In genomic region chr16:90279058-90279457, GRCm38 (mm10) we compare ENCODE assay signal across 10 mouse cellular contexts. TPM values are rescaled to one million over a fixed set of nuclear protein-coding genes. Genes with fewer than 3 reads are reported as not detected.
A peak's percentile ranks its signal among the peaks of the same experiment; 100 is the strongest.
DNase-seq lines count a peak whose midpoint lies in the region; ATAC-seq and TF ChIP-seq lines count a peak whose summit lies in the region.
"Had no signal": no experiment of that assay in that cellular context is flagged by ENCODE, and none has a peak within 500 bp of the region (broad histone marks: within the 10 kb centered on the region; RNA-seq: fewer than 3 reads in every experiment).

No protein-coding gene starts in this region.

- TF ChIP-seq CTCF in G1E (IDR thresholded peaks at IDR 0.05; ENCODE audit: low read depth, low read length) = no peak
- no peak for TF ChIP-seq CTCF in liver, embryonic 14.5 days (IDR thresholded peaks at IDR 0.05; ENCODE audit: low read depth)

- ATAC-seq in G1E (ENCODE audit: extremely low read depth, insufficient number of reproducible peaks, low FRiP score, poor library complexity, severe bottlenecking) = peak; percentile 84
- 0 out of 2 replicates have a peak, but pooled peaks have one; percentile 17 for ATAC-seq in liver, embryonic 14.5 days (ENCODE audit: insufficient read depth)
- ATAC-seq in forebrain, embryonic 12.5 days (ENCODE audit: low FRiP score) = no peak

- H3K9ac ChIP-seq in liver, embryonic 14.5 days (replicated peaks) = no peak overlapping the region
- H3K9ac ChIP-seq in forebrain, embryonic 12.5 days = no peak overlapping the region

- H3K9me3 ChIP-seq in G1E (replicated peaks) = no peaks in the 10 kb centered on the region
- H3K9me3 ChIP-seq in liver, embryonic 14.5 days (ENCODE audit: control insufficient read depth, low read length) = no peaks in the 10 kb centered on the region
- no peaks in the 10 kb centered on the region for H3K9me3 ChIP-seq in forebrain, embryonic 12.5 days

- H3K36me3 ChIP-seq in G1E (replicated peaks) = peaks cover 28% of the 10 kb centered on the region
- no peaks in the 10 kb centered on the region for H3K36me3 ChIP-seq in liver, embryonic 14.5 days (replicated peaks; ENCODE audit: control insufficient read depth, insufficient read depth, low read depth)
- H3K36me3 ChIP-seq in forebrain, embryonic 12.5 days (replicated peaks) = no peaks in the 10 kb centered on the region

- H3K4me1 ChIP-seq in G1E (ENCODE audit: insufficient read depth, low read depth, low read length) = peaks cover 59% of the 10 kb centered on the region
- peaks cover 34 to 39% of the 10 kb centered on the region in 2 experiments for H3K4me1 ChIP-seq in liver, embryonic 14.5 days (replicated peaks; ENCODE audit: control insufficient read depth in 2 of 2, insufficient read depth in 2 of 2, low read length in 1 of 2)
- H3K4me1 ChIP-seq in forebrain, embryonic 12.5 days = peaks cover 40% of the 10 kb centered on the region

- WGBS in liver, embryonic 14.5 days (ENCODE audit: insufficient replicate concordance) = 3% methylated on average over 6 of the region's 6 CpGs
- WGBS in forebrain, embryonic 12.5 days = 73% methylated on average over 6 of the region's 6 CpGs

- DNase-seq in lung, adult 18-20 months = peak; percentile 16 to 37
- no peak for DNase-seq in lung, postnatal 10 days
- DNase-seq in G1E (ENCODE audit: low spot score) = peak; percentile 63
- peak; percentile 50 for DNase-seq in c-Kit-positive CD71-negative TER-119-negative erythroid progenitor cells, embryonic 14.5 days (ENCODE audit: low read depth)
- DNase-seq in liver, embryonic 14.5 days (ENCODE audit: low read depth in 3 of 3, low spot score in 3 of 3) = no peak
- no peak for DNase-seq in right cerebral cortex, postnatal 14 days
- no peak for DNase-seq in gastrocnemius, postnatal 4 days (ENCODE audit: low spot score in 2 of 2)
- DNase-seq: cerebellum, adult 9-11 months; kidney, postnatal 14 days had no signal

- no peak overlapping the region; the same call in 1 of the 2 replicates for H3K4me3 ChIP-seq in G1E (ENCODE audit: low read depth, low read length)
- H3K4me3 ChIP-seq in liver, embryonic 14.5 days (ENCODE audit: insufficient read depth in 1 of 2, low read depth in 2 of 2, low read length in 2 of 2) = no peak overlapping the region
- H3K4me3 ChIP-seq in forebrain, embryonic 12.5 days (replicated peaks) = no peak overlapping the region

- no peak for TF ChIP-seq EP300 in liver, embryonic 14.5 days (IDR thresholded peaks at IDR 0.05; ENCODE audit: low read depth)

- no peaks in the 10 kb centered on the region for H3K27me3 ChIP-seq in G1E (ENCODE audit: insufficient read depth, low read length)
- H3K27me3 ChIP-seq in liver, embryonic 14.5 days (ENCODE audit: control insufficient read depth, insufficient read depth, low read length) = no peaks in the 10 kb centered on the region
- H3K27me3 ChIP-seq in forebrain, embryonic 12.5 days = no peaks in the 10 kb centered on the region

- H3K27ac ChIP-seq in liver, embryonic 14.5 days = peak overlapping the region; percentile 30
- H3K27ac ChIP-seq in forebrain, embryonic 12.5 days = no peak overlapping the region

- peak overlapping the region; percentile 40 for H3K4me2 ChIP-seq in liver, embryonic 14.5 days (ENCODE audit: low read depth)
- no peak overlapping the region for H3K4me2 ChIP-seq in forebrain, embryonic 12.5 days

RNA-seq across cellular contexts. Expression of gene Scaf4, which starts 5.2 kb away (rescaled TPM):
- total RNA-seq in G1E (2014; fragmentation: Nextera tagmentation) = 186 and 193 TPM in 2 replicates
- 12.2 and 14.8 TPM in 2 replicates for total RNA-seq in G1E (2017)
- polyA plus RNA-seq in G1E (2012) = 215 and 227 TPM in 2 replicates
- 21.8 and 23.5 TPM in 2 replicates for polyA plus RNA-seq in liver, embryonic 14.5 days (2012; rRNA removed)
- 9.0 and 10.1 TPM in 2 replicates for polyA plus RNA-seq in liver, embryonic 14.5 days (2014; fragmentation: Nextera tagmentation; extraction: Ambion mirVana)
- 39.4 and 39.5 TPM in 2 replicates for polyA plus RNA-seq in forebrain, embryonic 12.5 days (2016; fragmentation: Nextera tagmentation; extraction: Ambion mirVana)
- 10 to 100 TPM; 31.7 to 36.7 TPM for total RNA-seq in gastrocnemius, postnatal 4 days (2021)

RNA-seq across cellular contexts. Expression of gene Sod1, which starts 58.5 kb away (rescaled TPM):
- total RNA-seq in G1E (2014; fragmentation: Nextera tagmentation) (376 and 389 TPM in 2 replicates), G1E (2017) (652 and 747 TPM in 2 replicates)
- 609 and 629 TPM in 2 replicates for polyA plus RNA-seq in G1E (2012)
- polyA plus RNA-seq in liver, embryonic 14.5 days (2012; rRNA removed) = 623 and 753 TPM in 2 replicates
- 1,393 and 1,455 TPM in 2 replicates for polyA plus RNA-seq in liver, embryonic 14.5 days (2014; fragmentation: Nextera tagmentation; extraction: Ambion mirVana)
- polyA plus RNA-seq in forebrain, embryonic 12.5 days (2016; fragmentation: Nextera tagmentation; extraction: Ambion mirVana) = 837 and 844 TPM in 2 replicates
- 100 to 1,000 TPM; 404 to 416 TPM for total RNA-seq in gastrocnemius, postnatal 4 days (2021)

Comparison
In these comparisons a context has a peak if more than half of its experiments do, and no peak if none do; other contexts are left out.
1. DNase-seq: peak in lung, adult 18-20 months (2 of 2), G1E (single experiment) and c-Kit-positive CD71-negative TER-119-negative erythroid progenitor cells, embryonic 14.5 days (single experiment); none in lung, postnatal 10 days (single experiment), liver, embryonic 14.5 days (0 of 3), right cerebral cortex, postnatal 14 days (single experiment) and gastrocnemius, postnatal 4 days (0 of 2).